Mouse (Mus musculus) frontal cortex, postnatal 36 days (tissue): ENCODE data around the gene Gabarapl2.
A peak's percentile ranks its signal among the peaks of the same experiment; 100 is the strongest.
"Not testable (repeated sequence)": the region's sequence is repeated elsewhere in the genome, so short reads cannot be mapped to it uniquely, and the experiment has no call there.

Experiments used
- DNase-seq, 2 experiments: peaks; one replicate each; pipeline ENCODE4 v3.0.0; 2022; ENCODE audit warnings: low spot score in 2 of 2

The Gabarapl2 gene

GRCm38 (mm10) chr8:111937184-111937583 lies 3.3 kb upstream of the Gabarapl2 start:
- no peak for DNase-seq

GRCm38 (mm10) chr8:111938076-111938985 lies 2.2 kb upstream of the Gabarapl2 start:
- DNase-seq: not testable (repeated sequence)

GRCm38 (mm10) chr8:111939516-111940142 lies 874 bp upstream of the Gabarapl2 start:
- no peak for DNase-seq

GRCm38 (mm10) chr8:111941101-111941454 lies 575 bp downstream of the Gabarapl2 start:
- peak in 1 of 2 experiments; percentile 22 for DNase-seq

GRCm38 (mm10) chr8:111943544-111943943 lies 3.0 kb downstream of the Gabarapl2 start:
- DNase-seq: no peak

GRCm38 (mm10) chr8:111947144-111947543 lies 6.6 kb downstream of the Gabarapl2 start:
- DNase-seq: no peak

GRCm38 (mm10) chr8:111947954-111948353 lies 7.5 kb downstream of the Gabarapl2 start:
- DNase-seq: no peak

GRCm38 (mm10) chr8:111950846-111951245 lies 10.3 kb downstream of the Gabarapl2 start:
- DNase-seq: no peak

- peak; percentile 57 to 81 for DNase-seq
Observed at GRCm38 (mm10) chr8:111951317-111951716, 10.8 kb downstream of the Gabarapl2 start.

GRCm38 (mm10) chr8:111951936-111952335 lies 11.4 kb downstream of the Gabarapl2 start:
- DNase-seq: no peak

GRCm38 (mm10) chr8:111954844-111955594 lies 14.5 kb downstream of the Gabarapl2 start:
- DNase-seq: no peak

- no peak for DNase-seq
Observed at GRCm38 (mm10) chr8:111955879-111956278, 15.4 kb downstream of the Gabarapl2 start.

- DNase-seq: no peak
Observed at GRCm38 (mm10) chr8:111957231-111957630, 16.7 kb downstream of the Gabarapl2 start.

GRCm38 (mm10) chr8:111960591-111961321 lies 20.3 kb downstream of the Gabarapl2 start:
- DNase-seq: no peak

GRCm38 (mm10) chr8:111961330-111961729 lies 20.8 kb downstream of the Gabarapl2 start:
- DNase-seq: no peak

GRCm38 (mm10) chr8:111962589-111962988 lies 22.1 kb downstream of the Gabarapl2 start:
- no peak for DNase-seq

- DNase-seq: no peak
Observed at GRCm38 (mm10) chr8:111963091-111963490, 22.6 kb downstream of the Gabarapl2 start.

- DNase-seq: no peak
Observed at GRCm38 (mm10) chr8:111963546-111963945, 23.0 kb downstream of the Gabarapl2 start.

GRCm38 (mm10) chr8:111964351-111964750 lies 23.8 kb downstream of the Gabarapl2 start:
- DNase-seq: no peak

- no peak for DNase-seq
Observed at GRCm38 (mm10) chr8:111964849-111965561, 24.5 kb downstream of the Gabarapl2 start.
